Mouse (Mus musculus): ENCODE measurements around the gene Ggta1.

DNA sequence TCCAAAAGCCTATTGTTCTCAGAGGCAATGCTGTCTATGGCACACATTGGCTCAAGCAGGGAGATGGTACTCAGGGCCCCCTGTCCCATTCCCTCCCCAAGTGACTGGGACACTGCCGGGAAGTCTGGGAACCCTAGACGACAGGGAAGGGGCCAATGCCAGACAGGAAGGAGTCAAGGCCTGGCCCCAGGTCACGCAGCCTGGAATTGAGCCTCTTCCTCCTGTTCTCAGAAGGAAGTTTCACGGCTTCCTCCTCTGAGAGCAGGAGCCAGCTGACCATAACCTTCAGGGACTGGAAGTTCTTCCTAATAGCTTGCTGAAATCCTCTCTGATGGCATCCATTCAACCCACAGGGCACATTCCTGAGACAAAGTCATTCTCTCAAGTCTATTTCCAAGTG is 29.6 kb downstream of the Ggta1 start:
- TF ChIP-seq CTCF (IDR thresholded peaks at IDR 0.05; ENCODE audit: insufficient read depth, low read depth, low read length): no peak
- TF ChIP-seq POLR2A (IDR thresholded peaks at IDR 0.05; ENCODE audit: insufficient read depth, low read depth, low read length): no peak
